Mouse (Mus musculus) cerebellum, adult (tissue): Measurements from ENCODE around the gene Prss2.
"Not testable (repeated sequence)": the region's sequence is repeated elsewhere in the genome, so short reads cannot be mapped to it uniquely, and the experiment has no call there.

ENCODE experiments used
- ATAC-seq: cut with Nextera tagmentation; 2 replicates; pipeline ENCODE4 v1.9.2; 2017; ENCODE audit warnings: mild to moderate bottlenecking, moderate library complexity, mixed read lengths; ENCODE audit not compliant: insufficient number of reproducible peaks, low FRiP score, low TSS enrichment

Prss2 gene

GRCm38 (mm10) chr6:41521487-41521886 is at the start of gene Prss2:
Gene Prss2 (plus strand): TSS chr6:41521787.
- ATAC-seq, result no peak

DNA sequence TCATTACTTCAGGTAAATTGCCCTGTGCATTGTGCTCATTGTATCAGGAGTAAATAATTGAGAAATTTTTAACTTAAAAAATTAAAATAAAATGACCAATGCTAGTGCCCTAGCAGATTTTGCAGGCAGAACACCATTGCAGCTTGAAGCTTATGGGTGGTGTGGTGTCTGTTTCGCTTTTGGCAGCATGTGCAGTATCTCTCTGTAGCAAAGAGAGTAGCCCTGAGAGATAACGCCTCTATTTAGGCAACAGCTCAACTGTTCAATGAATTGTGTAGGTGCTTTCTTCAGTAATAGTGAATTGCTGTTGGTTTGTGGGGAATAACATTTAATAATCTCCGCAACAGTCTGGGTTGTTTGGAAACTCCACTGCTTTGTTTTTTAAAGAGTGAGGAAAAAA is 22.2 kb upstream of the Prss2 start:
- ATAC-seq, result no peak

DNA sequence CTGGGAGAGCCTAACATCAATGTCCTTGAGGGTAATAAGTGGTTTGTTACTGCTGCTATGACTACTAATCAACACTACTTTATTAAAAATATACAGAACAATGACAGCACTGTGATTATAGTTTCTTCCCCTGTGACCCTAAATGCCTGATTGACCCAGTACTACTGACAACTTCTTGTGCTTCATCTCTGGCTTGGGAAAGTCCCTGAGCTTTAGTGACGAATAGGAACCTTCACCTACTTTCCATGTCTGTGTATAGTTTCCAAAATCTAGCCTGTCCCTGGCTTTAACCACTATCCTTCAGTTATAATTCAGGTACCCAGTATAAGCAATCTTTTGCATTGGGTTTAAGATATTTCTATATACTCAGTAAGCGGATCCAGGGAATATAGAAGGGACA is 16.7 kb upstream of the Prss2 start:
- no peak for ATAC-seq

- ATAC-seq, result no peak
Measured at GRCm38 (mm10) chr6:41505323-41505722, 16.3 kb upstream of the Prss2 start.

GRCm38 (mm10) chr6:41518017-41518524 is 3.5 kb upstream of the Prss2 start:
- ATAC-seq, result no peak

DNA sequence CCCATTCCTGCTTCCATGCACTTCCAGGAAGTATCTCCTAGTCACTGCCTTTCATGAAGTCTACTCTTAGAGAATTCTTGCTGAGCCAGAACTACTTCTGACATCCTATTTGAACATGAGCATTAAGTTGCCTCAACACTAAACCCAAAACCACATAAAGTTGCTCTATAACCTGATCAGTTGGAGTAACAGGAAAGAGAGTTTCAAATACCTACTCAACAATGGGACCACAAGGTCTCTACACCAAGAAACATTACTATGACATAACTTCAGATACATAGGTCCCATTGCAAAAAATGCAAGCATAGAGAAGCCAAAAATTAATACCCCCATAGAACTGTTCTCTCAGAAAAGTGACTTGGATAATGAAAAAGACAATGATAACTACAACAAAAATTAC is 4.9 kb downstream of the Prss2 start:
- no peak for ATAC-seq

DNA sequence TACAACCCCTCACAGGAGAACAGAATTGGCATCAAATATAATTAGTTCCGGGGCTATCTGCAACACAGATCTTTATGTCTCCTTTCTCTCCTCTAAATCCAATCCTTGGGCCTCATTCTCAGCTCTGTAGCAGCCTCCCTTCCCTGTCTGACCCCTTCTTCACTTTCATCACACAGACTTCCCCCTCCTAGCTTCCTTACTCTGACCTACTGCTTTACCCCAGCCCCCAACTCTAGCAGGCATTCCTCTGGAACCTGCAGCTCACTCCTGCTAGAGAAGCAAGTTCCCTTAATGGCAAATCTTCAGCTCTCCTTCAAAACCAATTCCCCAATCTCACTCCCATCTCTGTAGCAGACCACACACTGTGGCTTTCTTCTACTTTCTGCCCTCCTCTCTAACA is 5.8 kb downstream of the Prss2 start:
- no peak for ATAC-seq

DNA sequence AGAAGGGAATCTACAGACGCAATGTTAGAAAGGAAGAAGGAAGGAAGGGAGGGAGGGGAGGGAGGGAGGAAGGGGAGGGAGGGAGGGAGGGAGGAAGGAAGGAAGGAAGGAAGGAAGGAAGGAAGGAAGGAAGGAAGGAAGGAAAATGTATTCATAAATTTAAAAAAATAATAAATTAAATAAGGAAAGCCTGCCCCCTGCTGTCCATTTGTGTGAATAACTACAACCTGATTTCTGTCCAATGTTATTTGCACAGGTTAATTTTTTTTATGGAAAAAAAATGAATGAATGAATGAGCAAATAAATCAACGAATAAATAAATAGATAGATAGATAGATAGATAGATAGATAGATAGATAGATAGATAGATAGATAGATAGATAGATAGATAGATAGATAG is 8.4 kb downstream of the Prss2 start:
- not testable (repeated sequence) for ATAC-seq

DNA sequence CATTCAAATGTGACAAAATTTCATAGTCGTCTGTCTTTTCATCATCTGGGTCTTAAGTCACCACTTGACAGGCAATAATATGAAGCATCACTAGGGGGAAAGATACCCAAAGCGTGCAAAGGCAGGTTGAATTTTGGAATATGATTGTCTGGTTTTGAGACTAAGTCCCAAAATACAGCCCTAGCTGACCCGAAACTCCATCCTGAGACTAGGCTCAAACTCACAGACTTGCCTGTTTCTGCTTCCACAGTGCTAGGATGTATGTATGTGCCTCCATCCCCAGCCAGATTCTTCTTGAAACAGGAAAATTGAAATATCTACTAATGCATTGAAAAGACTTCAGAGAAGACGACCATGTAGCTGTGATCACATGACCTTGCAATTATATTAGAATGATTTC is 10.6 kb downstream of the Prss2 start:
- no peak for ATAC-seq

GRCm38 (mm10) chr6:41532687-41533284 is 11.2 kb downstream of the Prss2 start:
- ATAC-seq, result no peak

GRCm38 (mm10) chr6:41537376-41537775 is 15.8 kb downstream of the Prss2 start:
- no peak for ATAC-seq

DNA sequence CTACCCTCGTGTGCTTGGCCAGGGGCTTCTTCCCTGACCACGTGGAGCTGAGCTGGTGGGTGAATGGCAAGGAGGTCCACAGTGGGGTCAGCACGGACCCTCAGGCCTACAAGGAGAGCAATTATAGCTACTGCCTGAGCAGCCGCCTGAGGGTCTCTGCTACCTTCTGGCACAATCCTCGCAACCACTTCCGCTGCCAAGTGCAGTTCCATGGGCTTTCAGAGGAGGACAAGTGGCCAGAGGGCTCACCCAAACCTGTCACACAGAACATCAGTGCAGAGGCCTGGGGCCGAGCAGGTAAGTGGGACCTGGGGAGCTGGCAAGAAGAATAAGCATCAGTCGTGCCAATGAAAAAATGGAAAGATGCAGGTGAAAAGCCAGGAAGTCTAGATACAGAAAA is 16.7 kb downstream of the Prss2 start:
- not testable (repeated sequence) for ATAC-seq

GRCm38 (mm10) chr6:41540746-41541145 is 19.2 kb downstream of the Prss2 start:
- ATAC-seq, result no peak

DNA sequence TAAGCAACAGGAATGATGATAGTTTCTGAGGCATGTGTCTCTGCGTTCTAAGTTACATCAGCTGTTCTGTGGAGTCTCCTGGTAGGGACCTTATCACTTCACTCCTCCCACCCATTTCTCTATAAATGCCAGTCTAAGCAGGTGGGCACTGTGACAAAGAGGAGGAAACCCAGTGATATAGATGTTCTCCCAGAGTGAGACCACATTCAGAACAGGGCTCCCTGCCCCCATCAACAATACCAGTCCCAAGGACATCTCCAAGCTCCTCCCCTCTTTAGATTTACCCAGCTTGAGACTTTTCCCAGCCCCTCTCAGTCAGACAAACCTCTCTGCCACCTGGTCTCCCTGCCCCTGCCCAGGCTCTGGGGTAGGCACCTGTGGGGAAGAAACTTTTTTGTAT is 20.2 kb downstream of the Prss2 start:
- ATAC-seq, result no peak

DNA sequence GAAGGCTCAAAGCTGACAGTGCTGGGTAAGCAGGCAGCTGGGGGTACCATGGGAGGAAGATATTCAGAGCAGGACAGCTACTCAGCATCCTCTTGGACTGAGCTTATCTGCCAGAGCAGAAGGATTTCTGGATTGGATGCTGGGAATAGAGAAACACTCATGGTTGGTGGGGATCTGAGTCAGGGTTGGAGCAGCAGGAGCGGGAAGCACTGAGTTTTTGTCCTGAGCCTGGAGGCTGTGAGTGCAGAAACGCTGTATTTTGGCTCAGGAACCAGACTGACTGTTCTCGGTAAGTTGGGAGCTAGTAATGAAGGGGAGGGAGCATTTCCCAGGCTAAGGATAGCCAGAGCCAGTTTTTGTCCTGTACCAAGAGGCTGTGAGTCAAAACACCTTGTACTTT is 21.4 kb downstream of the Prss2 start:
- ATAC-seq, result no peak

DNA sequence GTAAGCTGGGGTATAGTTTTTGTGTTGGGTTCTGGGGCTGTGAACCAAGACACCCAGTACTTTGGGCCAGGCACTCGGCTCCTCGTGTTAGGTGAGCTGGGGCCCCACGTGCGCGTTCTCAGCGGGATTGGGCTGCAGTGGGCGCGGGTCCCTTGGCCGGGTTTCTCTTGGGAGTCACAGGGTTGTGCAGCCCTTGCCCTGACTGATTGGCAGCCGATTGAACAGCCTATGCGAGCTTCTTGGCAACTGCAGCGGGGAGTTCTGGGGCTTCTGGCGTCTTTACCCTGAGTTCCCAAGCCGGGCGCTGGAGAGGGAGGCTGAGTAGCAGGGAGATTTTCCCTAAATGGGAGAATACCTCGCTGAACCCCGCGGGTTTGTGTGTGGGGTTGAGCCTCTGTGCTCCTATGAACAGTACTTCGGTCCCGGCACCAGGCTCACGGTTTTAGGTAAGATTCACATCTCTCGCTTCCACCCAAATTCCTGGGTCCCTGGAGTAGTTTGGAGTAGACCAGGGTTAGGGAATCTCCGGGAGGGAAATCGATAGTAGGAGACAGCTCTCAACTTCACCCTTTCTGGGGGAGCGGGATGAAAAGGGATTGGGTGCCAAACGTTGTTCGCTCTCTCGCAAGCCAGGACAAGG is 21.9 kb downstream of the Prss2 start:
- ATAC-seq, result no peak

DNA sequence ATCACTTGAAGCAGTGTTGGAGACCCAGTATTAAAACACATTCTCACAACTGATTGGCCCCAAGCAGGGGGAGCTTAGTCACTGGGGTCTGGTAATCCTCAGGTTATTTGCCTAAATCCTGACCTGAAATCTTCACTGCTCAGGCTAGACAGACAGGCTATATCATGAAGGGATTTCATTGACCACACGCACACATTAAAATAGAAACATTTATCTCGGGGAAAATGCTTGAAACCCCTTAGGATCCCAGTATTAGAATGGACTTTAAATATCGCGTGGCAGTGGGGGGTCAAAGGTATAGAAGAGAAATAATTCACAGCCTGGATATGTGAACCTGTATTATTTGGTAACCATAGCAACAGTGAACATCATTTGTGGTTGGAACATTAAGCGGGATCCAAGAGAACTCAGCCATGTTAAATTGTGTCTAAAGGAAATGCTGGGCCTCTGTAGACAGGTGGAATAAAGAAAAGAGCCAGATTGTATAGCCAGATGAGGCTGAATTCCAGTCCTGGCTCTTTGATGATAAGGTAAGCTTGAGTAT is 22.9 kb downstream of the Prss2 start:
- no peak for ATAC-seq

- ATAC-seq, result no peak
Measured at GRCm38 (mm10) chr6:41545266-41545665, 23.7 kb downstream of the Prss2 start.

DNA sequence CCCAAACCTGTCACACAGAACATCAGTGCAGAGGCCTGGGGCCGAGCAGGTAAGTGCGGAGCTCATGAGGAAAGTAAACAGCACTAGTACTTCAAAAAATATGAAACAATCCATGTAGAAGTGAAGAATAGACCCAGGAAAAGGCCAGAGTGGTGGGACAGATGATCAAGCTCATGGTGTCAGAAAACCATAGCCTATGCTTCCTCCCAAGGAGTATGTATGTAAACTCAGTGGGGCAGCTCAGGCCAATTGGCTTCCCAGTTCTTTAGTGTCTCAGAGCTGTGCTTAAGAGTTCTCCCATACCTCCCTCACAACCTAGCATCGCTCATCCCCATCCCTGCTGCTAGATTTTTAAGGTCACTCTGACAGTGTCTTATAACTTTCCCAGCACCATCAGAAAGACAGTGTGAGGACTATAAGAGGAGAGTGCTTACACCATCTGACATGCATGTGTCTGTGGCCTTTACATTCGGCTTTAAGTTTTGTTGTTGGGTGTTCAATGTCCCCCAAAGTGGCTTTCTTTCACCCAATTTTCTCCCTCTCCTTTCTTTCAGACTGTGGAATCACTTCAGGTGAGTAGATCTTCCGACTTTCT is 25.6 kb downstream of the Prss2 start:
- ATAC-seq, result no peak

DNA sequence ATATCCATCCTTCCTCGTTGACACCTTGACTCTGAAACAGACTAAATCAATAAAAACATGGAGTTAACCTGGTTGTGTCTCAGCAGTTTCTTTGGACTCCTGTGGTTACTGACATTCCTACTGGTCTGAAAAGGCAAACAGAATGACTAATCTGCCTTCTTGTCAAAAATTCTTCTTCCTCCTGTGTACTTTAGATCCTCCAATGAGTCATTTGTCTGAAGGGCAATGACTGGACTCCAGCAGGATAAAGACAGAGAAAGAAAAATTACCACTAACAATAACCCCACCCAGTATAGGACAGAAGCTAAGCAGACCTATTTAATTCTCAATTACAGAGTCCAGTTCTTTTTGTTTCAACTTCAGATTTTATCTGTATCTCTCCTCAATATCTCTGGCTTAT is 26.7 kb downstream of the Prss2 start:
- ATAC-seq, result no peak

DNA sequence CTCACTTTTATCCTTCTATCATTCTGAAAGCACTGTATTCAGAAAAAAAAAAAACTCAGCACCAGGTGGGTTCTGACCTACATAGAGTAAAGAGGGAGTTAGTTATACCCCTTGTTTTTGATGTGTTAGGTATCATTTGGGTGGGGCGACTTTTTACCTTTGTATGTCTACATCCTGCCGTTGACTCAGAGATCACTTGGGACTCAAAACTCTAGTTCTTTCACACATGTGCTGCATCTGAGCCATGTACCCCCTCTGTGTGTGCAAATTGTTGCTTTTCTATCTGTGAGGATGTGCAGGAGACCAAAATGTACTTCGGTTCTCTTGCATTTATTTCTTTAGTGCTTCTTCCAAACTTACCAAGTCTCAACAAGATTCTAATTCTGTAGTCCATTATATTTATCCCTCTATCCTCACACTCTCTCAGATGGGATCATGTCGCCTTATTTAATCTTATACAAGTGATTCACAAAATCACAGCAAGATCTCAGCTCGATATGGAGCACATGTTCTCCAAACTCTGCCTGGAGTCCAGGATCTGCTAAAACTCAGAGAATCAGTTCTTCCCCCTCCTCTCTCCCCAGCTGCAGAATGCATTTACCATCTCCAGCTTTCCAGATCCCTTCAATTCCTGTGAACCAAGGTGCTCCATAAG is 31.9 kb downstream of the Prss2 start:
- ATAC-seq, result no peak
